In genomic region chr14:49525176-49525930, GRCm38 (mm10) we compare ENCODE assay signal across 9 mouse cellular contexts. TPM values are rescaled to one million over a fixed set of nuclear protein-coding genes. Genes with fewer than 3 reads are reported as not detected.
A peak's percentile ranks its signal among the peaks of the same experiment; 100 is the strongest.
DNase-seq lines count a peak whose midpoint lies in the region; ATAC-seq lines count a peak whose summit lies in the region.
"Had no signal": no experiment of that assay in that cellular context is flagged by ENCODE, and none has a peak within 500 bp of the region (broad histone marks: within the 10 kb centered on the region; RNA-seq: fewer than 3 reads in every experiment).

No protein-coding gene starts in this region.

- no peaks in the 10 kb centered on the region for H3K4me1 ChIP-seq in hindbrain, embryonic 16.5 days (ENCODE audit: control insufficient read depth, insufficient read depth, low read depth, low read length)

- WGBS in hindbrain, embryonic 16.5 days: under 1% methylated on average over 63 of the region's 63 CpGs

- DNase-seq in ZHBTc4 (ENCODE audit: low read depth, low spot score) (peak; percentile 87), adipocyte (ENCODE audit: low spot score) (no peak)
- DNase-seq in cerebellum, postnatal 10 days: peak; percentile 70 to 76
- DNase-seq in frontal cortex, postnatal 25 days (ENCODE audit: low spot score in 2 of 2): peak; percentile 31 to 43
- peak; percentile 45 to 53 for DNase-seq in left cerebral cortex, adult 8-10 months (ENCODE audit: low spot score in 2 of 2)
- DNase-seq in right cerebral cortex, postnatal 4 days: peak; percentile 57

- H3K4me3 ChIP-seq in hindbrain, embryonic 16.5 days (ENCODE audit: low read length): peak overlapping the region; percentile 66
- H3K4me3 ChIP-seq: erythroblast, embryonic 14.5 days had no signal

- H3K36me3 ChIP-seq in hindbrain, embryonic 16.5 days (ENCODE audit: control insufficient read depth, insufficient read depth, low read length): no peaks in the 10 kb centered on the region

- ATAC-seq in hindbrain, embryonic 16.5 days: peak; percentile 87
- ATAC-seq in megakaryocyte progenitor cell, adult 5-6 weeks (replicated peaks; ENCODE audit: poor library complexity): peak; percentile 66

- H3K27ac ChIP-seq in hindbrain, embryonic 16.5 days (ENCODE audit: low read depth, low read length): peak overlapping the region; percentile 77

- H3K27me3 ChIP-seq in hindbrain, embryonic 16.5 days (replicated peaks; ENCODE audit: control insufficient read depth, insufficient read depth, low read length): no peaks in the 10 kb centered on the region

- H3K9ac ChIP-seq in hindbrain, embryonic 16.5 days (ENCODE audit: low read depth, low read length): peak overlapping the region; percentile 74

- H3K4me2 ChIP-seq in hindbrain, embryonic 16.5 days (ENCODE audit: low read length): peak overlapping the region; percentile 63

- no peaks in the 10 kb centered on the region for H3K9me3 ChIP-seq in hindbrain, embryonic 16.5 days (ENCODE audit: control insufficient read depth, low read length)

RNA-seq across cellular contexts. Expression of gene Slc35f4, which starts 0.5 kb away (rescaled TPM):
- polyA plus RNA-seq in hindbrain, embryonic 16.5 days (2015; fragmentation: Nextera tagmentation; extraction: Ambion mirVana): 24.2 and 29.5 TPM in 2 replicates
- 10 to 100 TPM; 19.8 to 22.8 (median 21.1) TPM for total RNA-seq in left cerebral cortex, adult 8-10 months (2022)
- not detected in 2 replicates for total RNA-seq in megakaryocyte progenitor cell, adult 5-6 weeks (2015)
- not detected in 2 replicates for total RNA-seq in megakaryocyte progenitor cell, adult 5-6 weeks (2017)
- polyA plus RNA-seq: erythroblast, embryonic 14.5 days had no signal

Comparison
In these comparisons a context has a peak if more than half of its experiments do, and no peak if none do; other contexts are left out.
1. RNA of gene Slc35f4, which starts 0.5 kb away (total RNA-seq): 19.8 to 22.8 TPM in left cerebral cortex, adult 8-10 months; not detected in megakaryocyte progenitor cell, adult 5-6 weeks; every median in the first group is over 10 times any median in the second.